Mouse (Mus musculus): Measurements from ENCODE around the gene 4930432M17Rik.

- TF ChIP-seq CTCF (conservative IDR thresholded peaks at IDR 0.05; ENCODE audit: insufficient read depth, insufficient read length, low read depth, low read length), result no peak
- TF ChIP-seq POLR2A (IDR thresholded peaks at IDR 0.05; ENCODE audit: low read depth, low read length), result no peak
These were observed 7.1 kb upstream of the 4930432M17Rik start for GRCm38 (mm10) chr3:121663470-121663847.
